Mouse (Mus musculus) small intestine, adult 2 months (tissue): ENCODE results near the gene Hoxb1. TPM values are rescaled to one million over a fixed set of nuclear protein-coding genes. Genes with fewer than 3 reads are reported as not detected.
A peak's percentile ranks its signal among the peaks of the same experiment; 100 is the strongest.

Experiments used
- H3K27ac ChIP-seq: fragments of 200-500 bp; 2 replicates; pipeline ENCODE4 v1.5.1; 2012; ENCODE audit warnings: low read depth, low read length, control low read depth, inconsistent platforms; ENCODE audit not compliant: insufficient read depth
- H3K27me3 ChIP-seq: fragments of 200-500 bp; 2 replicates; pipeline ENCODE4 v1.6.1; 2012; ENCODE audit warnings: mild to moderate bottlenecking, moderate library complexity, low read length, inconsistent platforms; ENCODE audit not compliant: control insufficient read depth, insufficient read depth
- H3K36me3 ChIP-seq: fragments of 200-500 bp; 2 replicates; pipeline ENCODE4 v1.6.1; 2012; ENCODE audit warnings: mild to moderate bottlenecking, low read length, control low read depth, inconsistent platforms; ENCODE audit not compliant: control insufficient read depth, insufficient read depth
- H3K4me1 ChIP-seq: fragments of 200-500 bp; 2 replicates; pipeline ENCODE4 v1.6.1; 2012; ENCODE audit warnings: low read length, inconsistent platforms, mixed read lengths; ENCODE audit not compliant: control insufficient read depth, insufficient read depth, insufficient read length
- H3K4me3 ChIP-seq: fragments of 200-500 bp; 2 replicates; pipeline ENCODE4 v1.5.1; 2012; ENCODE audit warnings: low read depth, mild to moderate bottlenecking, control low read depth, inconsistent platforms, low read length, moderate library complexity
- CTCF ChIP-seq: fragments of 200-500 bp; IDR thresholded peaks from 2 replicates; pipeline ENCODE4 v1.5.1; 2012; ENCODE audit warnings: low read depth, mild to moderate bottlenecking, control low read depth, inconsistent platforms, low read length, moderate library complexity, mixed read lengths; ENCODE audit not compliant: insufficient replicate concordance, insufficient read length; ENCODE audit errors: extremely low read depth
- POLR2A ChIP-seq: fragments of 200-500 bp; IDR thresholded peaks from 2 replicates; pipeline ENCODE4 v1.6.1; 2012; ENCODE audit warnings: low read depth, mild to moderate bottlenecking, control low read depth, inconsistent platforms, low read length, moderate library complexity
- WGBS: fragments of 180-500 bp; shearing (Covaris S2); methylation state at CpG from one replicate; pipeline ENCODE4 v1.1.7; 2018; 5-methylcytosine and 5-hydroxymethylcytosine counted together
- polyA plus RNA-seq: library from polyadenylated mRNA; depleted of rRNA; stranded (reverse); fragments of >200 nt; gene quantifications from 2 replicates; pipeline ENCODE4 v1.2.3, GENCODE M21; 2012

Hoxb1 gene
- polyA plus RNA-seq, 1 experiment: not detected

- 28% methylated on average over 56 of the region's 56 CpGs for WGBS
- peak overlapping the region; percentile 48 for H3K4me3 ChIP-seq
- no peaks in the 10 kb centered on the region; the same call in 1 of the 2 replicates for H3K4me1 ChIP-seq
- H3K27me3 ChIP-seq: peaks cover 36% of the 10 kb centered on the region
- H3K36me3 ChIP-seq: no peaks in the 10 kb centered on the region
- H3K27ac ChIP-seq: peak overlapping the region; percentile 33
- no peak for TF ChIP-seq POLR2A
- no peak for TF ChIP-seq CTCF
Measured at GRCm38 (mm10) chr11:96345220-96345892, 20.2 kb upstream of the Hoxb1 start.

- Histone ChIP-seq H3K4me3 (peak overlapping the region; percentile 48), H3K36me3 (no peaks in the 10 kb centered on the region), H3K27me3 (peaks cover 35% of the 10 kb centered on the region), H3K4me1 (no peaks in the 10 kb centered on the region; the same call in 1 of the 2 replicates), H3K27ac (peak overlapping the region; percentile 33)
- no peak for TF ChIP-seq CTCF
- TF ChIP-seq POLR2A: no peak
- 22% methylated on average over 45 of the region's 45 CpGs for WGBS
Measured at GRCm38 (mm10) chr11:96345893-96346806, 19.4 kb upstream of the Hoxb1 start.

DNA sequence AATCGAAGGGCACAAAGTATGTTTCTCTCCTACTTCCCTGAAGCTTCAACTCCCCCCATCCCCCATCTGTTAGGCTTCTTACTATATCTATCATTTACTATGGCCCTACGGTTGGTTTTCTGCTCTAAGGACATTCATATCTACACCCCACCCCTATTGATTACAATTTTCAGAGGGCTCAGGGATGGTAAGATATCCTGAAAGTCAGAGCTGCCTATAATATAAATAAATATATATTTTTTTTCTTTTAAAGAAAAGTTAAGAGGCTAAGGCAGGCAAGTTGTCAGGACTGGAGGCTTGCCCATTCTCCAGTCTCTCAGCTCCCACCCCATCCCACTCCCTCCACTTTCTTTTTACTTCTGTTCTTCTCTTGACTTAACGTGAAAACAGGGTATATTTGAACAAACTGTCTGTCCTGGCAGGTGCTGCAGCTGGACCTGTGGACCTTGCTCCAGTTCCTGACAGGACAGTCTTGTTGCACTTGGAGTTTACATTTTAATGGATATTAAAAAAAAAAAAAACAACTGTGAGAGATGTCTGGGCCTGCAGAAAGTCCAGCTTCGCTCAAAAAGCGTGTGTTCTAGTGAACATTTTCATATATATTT, 18.5 kb upstream of the Hoxb1 start:
- TF ChIP-seq CTCF (no peak), POLR2A (no peak)
- Histone ChIP-seq H3K27ac (no peak overlapping the region), H3K27me3 (peaks cover 33% of the 10 kb centered on the region), H3K36me3 (no peaks in the 10 kb centered on the region), H3K4me3 (no peak overlapping the region), H3K4me1 (no peaks in the 10 kb centered on the region; the same call in 1 of the 2 replicates)
- WGBS: 47% methylated on average over 5 of the region's 5 CpGs

DNA sequence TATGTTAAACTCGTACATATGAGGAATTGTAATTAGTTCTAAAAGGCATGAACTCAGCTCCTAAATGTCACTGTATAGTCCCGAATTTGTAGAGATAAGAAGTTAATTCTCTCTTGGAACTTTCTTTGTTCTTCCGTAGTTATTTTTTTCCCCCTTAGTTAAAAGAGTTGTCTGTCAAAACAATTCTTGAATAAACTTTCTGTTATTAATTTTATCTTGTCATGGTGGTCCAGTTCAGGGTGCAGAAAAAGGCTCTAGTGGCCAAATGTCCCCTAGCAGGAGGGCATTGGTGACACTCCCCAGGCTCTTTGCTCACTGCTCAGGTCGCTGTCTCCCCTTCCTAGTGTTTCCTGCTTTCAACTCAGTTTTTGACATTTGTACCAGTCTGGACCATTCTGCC, 17.8 kb upstream of the Hoxb1 start:
- no peak overlapping the region for H3K27ac ChIP-seq
- no peaks in the 10 kb centered on the region; the same call in 1 of the 2 replicates for H3K4me1 ChIP-seq
- no peaks in the 10 kb centered on the region for H3K36me3 ChIP-seq
- 53% methylated on average over 4 of the region's 4 CpGs for WGBS
- no peak for TF ChIP-seq POLR2A
- no peak for TF ChIP-seq CTCF
- no peak overlapping the region for H3K4me3 ChIP-seq
- peaks cover 35% of the 10 kb centered on the region for H3K27me3 ChIP-seq

DNA sequence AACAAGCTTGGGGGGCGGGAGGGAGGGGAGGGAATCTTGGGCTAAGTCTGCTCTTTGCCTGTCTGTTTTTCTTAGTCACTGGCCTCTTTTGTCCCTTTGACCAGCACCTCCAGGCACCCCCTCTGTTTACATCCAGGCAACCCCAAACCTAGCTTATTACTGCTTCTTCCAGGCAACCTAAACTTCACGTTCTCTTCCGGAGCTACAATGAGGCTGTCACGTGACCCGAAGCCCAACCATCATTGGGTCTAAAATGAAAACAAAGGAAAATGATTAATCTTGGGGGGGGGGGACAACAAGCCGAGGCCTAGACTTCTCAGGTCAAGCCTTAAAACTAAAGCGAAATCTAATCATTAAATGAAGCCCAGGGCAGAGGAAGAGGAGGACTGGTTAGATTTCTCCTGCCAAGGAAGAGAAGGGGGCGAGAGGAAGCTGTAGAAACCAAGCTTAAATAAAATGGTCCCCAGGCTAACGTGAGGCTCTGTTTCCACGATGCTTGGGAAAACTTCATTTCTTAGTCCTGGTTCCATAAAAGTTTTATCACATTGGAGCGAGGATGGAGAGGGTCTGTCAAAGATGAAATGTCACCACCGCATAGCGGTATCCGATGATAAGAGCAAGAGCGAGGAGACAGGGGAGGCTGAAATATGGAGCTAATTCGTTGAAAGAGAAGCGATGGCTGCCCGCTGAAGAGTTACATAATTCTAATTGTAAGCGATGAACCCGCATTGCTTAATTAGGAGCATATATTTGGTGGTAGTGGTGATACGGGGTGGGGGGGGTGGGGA, 17.2 kb upstream of the Hoxb1 start:
- 52% methylated on average over 21 of the region's 21 CpGs for WGBS
- Histone ChIP-seq H3K27ac (0 out of 2 replicates have a peak overlapping the region, but pooled peaks have one; percentile 21), H3K4me3 (no peak overlapping the region), H3K36me3 (no peaks in the 10 kb centered on the region), H3K4me1 (no peaks in the 10 kb centered on the region; the same call in 1 of the 2 replicates), H3K27me3 (peaks cover 38% of the 10 kb centered on the region)
- no peak for TF ChIP-seq CTCF
- TF ChIP-seq POLR2A: no peak

GRCm38 (mm10) chr11:96348988-96349387, 16.6 kb upstream of the Hoxb1 start:
- TF ChIP-seq POLR2A: no peak
- Histone ChIP-seq H3K4me3 (no peak overlapping the region), H3K27me3 (peaks cover 36% of the 10 kb centered on the region), H3K27ac (peak overlapping the region; percentile 40; the same call in 1 of the 2 replicates), H3K36me3 (no peaks in the 10 kb centered on the region; the same call in 1 of the 2 replicates), H3K4me1 (no peaks in the 10 kb centered on the region; the same call in 1 of the 2 replicates)
- WGBS: 58% methylated on average over 3 of the region's 3 CpGs
